Mouse (Mus musculus) limb, embryonic 14.5 days (tissue): ENCODE results near the gene Phox2b. TPM values are rescaled to one million over a fixed set of nuclear protein-coding genes. Genes with fewer than 3 reads are reported as not detected.

ENCODE experiments used
- ATAC-seq: fragments of 200-750 bp; cut with Nextera tagmentation; 2 replicates; pipeline ENCODE4 v1.8.0; 2017; ENCODE audit warnings: low read depth, moderate number of reproducible peaks, moderate TSS enrichment; ENCODE audit not compliant: low FRiP score
- DNase-seq: peaks from one replicate; pipeline ENCODE4 v3.0.0-alpha.2; 2015; ENCODE audit warnings: low spot score
- H3K27ac ChIP-seq: fragments of 300-500 bp; sonication (generic); replicated peaks from 2 replicates; pipeline ENCODE4 v1.5.1; 2014; ENCODE audit warnings: low read depth, mild to moderate bottlenecking, low read length, moderate library complexity, mixed read lengths
- H3K27me3 ChIP-seq: fragments of 300-500 bp; sonication (generic); 2 replicates; pipeline ENCODE4 v1.6.1; 2014; ENCODE audit warnings: low read length, mixed read lengths; ENCODE audit not compliant: control insufficient read depth, insufficient read depth
- H3K36me3 ChIP-seq: fragments of 300-500 bp; sonication (generic); 2 replicates; pipeline ENCODE4 v1.6.1; 2014; ENCODE audit warnings: mild to moderate bottlenecking, low read length, moderate library complexity, mixed read lengths; ENCODE audit not compliant: control insufficient read depth, insufficient read depth
- H3K4me1 ChIP-seq: fragments of 300-500 bp; sonication (generic); 2 replicates; pipeline ENCODE4 v1.6.1; 2014; ENCODE audit warnings: antibody characterized with exemption, low read length, mixed read lengths; ENCODE audit not compliant: control insufficient read depth, insufficient read depth
- H3K4me2 ChIP-seq: fragments of 300-500 bp; sonication (generic); replicated peaks from 2 replicates; pipeline ENCODE4 v1.6.1; 2014; ENCODE audit warnings: low read depth, mild to moderate bottlenecking, low read length, moderate library complexity; ENCODE audit not compliant: severe bottlenecking
- H3K4me3 ChIP-seq: fragments of 300-500 bp; sonication (generic); replicated peaks from 2 replicates; pipeline ENCODE4 v1.5.1; 2014; ENCODE audit warnings: low read length
- H3K9ac ChIP-seq: fragments of 300-500 bp; sonication (generic); 2 replicates; pipeline ENCODE4 v1.6.1; 2014; ENCODE audit warnings: mild to moderate bottlenecking, low read depth, low read length, moderate library complexity; ENCODE audit not compliant: severe bottlenecking
- H3K9me3 ChIP-seq: fragments of 300-500 bp; sonication (generic); 2 replicates; pipeline ENCODE4 v1.6.1; 2016; ENCODE audit warnings: low read length; ENCODE audit not compliant: control insufficient read depth
- POLR2A ChIP-seq: fragments of 200-500 bp; IDR thresholded peaks from 2 replicates; pipeline ENCODE4 v1.8.0; 2012; ENCODE audit warnings: inconsistent platforms, mild to moderate bottlenecking, moderate library complexity, borderline replicate concordance; ENCODE audit not compliant: insufficient read depth, insufficient read length; ENCODE audit errors: extremely low read depth
- WGBS: fragments of 180-500 bp; shearing (Covaris S2); extraction: QIAGEN DNeasy Blood & Tissue Kit; methylation state at CpG from one replicate; pipeline ENCODE4 v1.1.7; 2014; 5-methylcytosine and 5-hydroxymethylcytosine counted together
- microRNA-seq: library from miRNA; unstranded; fragments of <30 nt; microRNA quantifications from one replicate; pipeline ENCODE4, GENCODE M21; 2016
- polyA plus RNA-seq, 2 experiments: library from polyadenylated mRNA; depleted of rRNA in 1 of 2; stranded (reverse) in 1 of 2; unstranded in 1 of 2; fragments of >200 nt; fragmentation: Nextera tagmentation in 1 of 2; extraction: Ambion mirVana in 1 of 2; gene quantifications; 2 replicates each; pipeline versions ENCODE4 v1.2.1 to v1.2.3; 2012 to 2014

The Phox2b gene
- polyA plus RNA-seq, 2 experiments: 0.03 TPM; not detected in 1

GRCm38 (mm10) chr5:67090856-67091255 lies 8.2 kb downstream of the Phox2b start:
- Histone ChIP-seq H3K9ac (no peak overlapping the region), H3K27me3 (peaks cover 61% of the 10 kb centered on the region), H3K27ac (no peak overlapping the region), H3K4me1 (no peaks in the 10 kb centered on the region), H3K4me2 (no peak overlapping the region), H3K4me3 (no peak overlapping the region), H3K9me3 (no peaks in the 10 kb centered on the region), H3K36me3 (no peaks in the 10 kb centered on the region)
- ATAC-seq (no peak), DNase-seq (no peak)
- TF ChIP-seq POLR2A: no peak
- 62% methylated on average over 5 of the region's 5 CpGs for WGBS

- 24% methylated on average over 6 of the region's 6 CpGs for WGBS
Observed at GRCm38 (mm10) chr5:67083117-67083516, 16.0 kb downstream of the Phox2b start.

GRCm38 (mm10) chr5:67063596-67063995 lies 35.5 kb downstream of the Phox2b start:
- no peaks in the 10 kb centered on the region for H3K4me1 ChIP-seq
- H3K4me2 ChIP-seq: no peak overlapping the region
- DNase-seq (no peak), ATAC-seq (no peak)
- H3K27me3 ChIP-seq: no peaks in the 10 kb centered on the region
- 78% methylated on average over 9 of the region's 9 CpGs for WGBS
- TF ChIP-seq POLR2A: no peak
- no peak overlapping the region for H3K9ac ChIP-seq
- no peaks in the 10 kb centered on the region for H3K9me3 ChIP-seq
- H3K36me3 ChIP-seq: no peaks in the 10 kb centered on the region
- H3K4me3 ChIP-seq: no peak overlapping the region
- H3K27ac ChIP-seq: no peak overlapping the region

More at GRCm38 (mm10) chr5:67083117-67083516, 16.0 kb downstream of the Phox2b start:
- Histone ChIP-seq H3K27ac (no peak overlapping the region), H3K4me2 (no peak overlapping the region), H3K36me3 (no peaks in the 10 kb centered on the region), H3K9me3 (peaks cover 7% of the 10 kb centered on the region), H3K27me3 (no peaks in the 10 kb centered on the region; the same call in 1 of the 2 replicates), H3K9ac (no peak overlapping the region), H3K4me3 (no peak overlapping the region), H3K4me1 (no peaks in the 10 kb centered on the region)
- DNase-seq (no peak), ATAC-seq (no peak)
- no peak for TF ChIP-seq POLR2A

GRCm38 (mm10) chr5:67060519-67060918 lies 38.6 kb downstream of the Phox2b start:
- Histone ChIP-seq H3K27ac (no peak overlapping the region), H3K27me3 (no peaks in the 10 kb centered on the region), H3K9me3 (no peaks in the 10 kb centered on the region), H3K9ac (no peak overlapping the region), H3K4me1 (no peaks in the 10 kb centered on the region), H3K4me3 (no peak overlapping the region), H3K4me2 (no peak overlapping the region), H3K36me3 (peaks cover under 1% of the 10 kb centered on the region; the same call in 1 of the 2 replicates)
- ATAC-seq (no peak), DNase-seq (no peak)
- TF ChIP-seq POLR2A: no peak
- WGBS: 71% methylated on average over 2 of the region's 4 CpGs

- Histone ChIP-seq H3K9me3 (no peaks in the 10 kb centered on the region), H3K4me1 (no peaks in the 10 kb centered on the region), H3K27me3 (no peaks in the 10 kb centered on the region), H3K36me3 (peaks cover 19% of the 10 kb centered on the region), H3K4me2 (no peak overlapping the region), H3K27ac (no peak overlapping the region), H3K4me3 (no peak overlapping the region), H3K9ac (no peak overlapping the region)
- DNase-seq (no peak), ATAC-seq (no peak)
- 85% methylated on average over 6 of the region's 6 CpGs for WGBS
- TF ChIP-seq POLR2A: no peak
Observed at GRCm38 (mm10) chr5:67057803-67058202, 41.3 kb downstream of the Phox2b start.

GRCm38 (mm10) chr5:67048003-67048402 lies 51.1 kb downstream of the Phox2b start:
- WGBS: 15% methylated on average over 4 of the region's 4 CpGs
- peak; percentile 63; the same call in 1 of the 2 replicates for ATAC-seq
- peaks cover 28% of the 10 kb centered on the region for H3K36me3 ChIP-seq

More at GRCm38 (mm10) chr5:67048003-67048402, 51.1 kb downstream of the Phox2b start:
- Histone ChIP-seq H3K4me3 (no peak overlapping the region), H3K4me1 (no peaks in the 10 kb centered on the region), H3K4me2 (no peak overlapping the region), H3K27me3 (no peaks in the 10 kb centered on the region), H3K9me3 (no peaks in the 10 kb centered on the region), H3K9ac (no peak overlapping the region), H3K27ac (no peak overlapping the region)
- TF ChIP-seq POLR2A: no peak
- peak; percentile 80 for DNase-seq

Small RNA genes within 50 kb of the gene (microRNA-seq; reads per million reads assigned to microRNA genes)
- not detected for gene Gm23841

Other genes with a start within 250 kb of the Phox2b start
- gene Tmem33, start 161.3 kb upstream of the Phox2b start, polyA plus RNA-seq (2012; rRNA removed): 55.4 and 84.5 TPM in 2 replicates
- gene Tmem33, start 161.3 kb upstream of the Phox2b start, polyA plus RNA-seq (2014; fragmentation: Nextera tagmentation; extraction: Ambion mirVana): 72.6 and 77.5 TPM in 2 replicates
- 49.9 and 51.8 TPM in 2 replicates for gene Slc30a9, start 207.7 kb upstream of the Phox2b start, polyA plus RNA-seq (2012; rRNA removed)
- 108 and 109 TPM in 2 replicates for gene Slc30a9, start 207.7 kb upstream of the Phox2b start, polyA plus RNA-seq (2014; fragmentation: Nextera tagmentation; extraction: Ambion mirVana)